In the genomic region with DNA sequence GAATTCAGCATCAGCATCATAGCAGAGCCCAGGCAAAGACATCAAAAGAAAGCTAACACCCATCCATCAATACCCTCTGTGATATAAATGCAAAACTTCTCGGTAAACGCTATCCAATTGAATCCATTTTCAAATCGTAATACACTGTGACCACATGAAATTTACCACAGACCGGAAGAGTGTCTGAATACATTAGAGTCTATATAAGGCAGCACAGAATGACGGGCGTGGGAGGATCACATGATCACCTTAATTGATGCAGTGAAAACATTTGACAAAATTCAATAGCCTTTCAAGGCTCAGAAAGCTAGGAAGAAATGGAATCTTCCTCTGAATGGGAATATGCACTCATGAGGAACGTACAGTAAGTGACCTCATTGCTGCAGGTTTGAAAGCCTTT, we compare ENCODE assay signal across 30 mouse cellular contexts. TPM values are rescaled to one million over a fixed set of nuclear protein-coding genes. Genes with fewer than 3 reads are reported as not detected.
DNase-seq lines count a peak whose midpoint lies in the region; ATAC-seq lines count a peak whose summit lies in the region.
"Had no signal": no experiment of that assay in that cellular context is flagged by ENCODE, and none has a peak within 500 bp of the region (broad histone marks: within the 10 kb centered on the region; RNA-seq: fewer than 3 reads in every experiment).

No protein-coding gene starts in this region.

- peak; percentile 36 for ATAC-seq in activated CD4-positive, CD25-positive, alpha-beta regulatory T cell, adult 4 months
- ATAC-seq: forebrain, embryonic 15.5 days; hindbrain, embryonic 16.5 days; intestine, embryonic 15.5 days had no signal

- peak; percentile 8 to 21 for DNase-seq in frontal cortex, adult 2 months (ENCODE audit: extremely low spot score in 1 of 2, low spot score in 1 of 2)
- no peak for DNase-seq in frontal cortex, postnatal 25 days (ENCODE audit: low spot score in 2 of 2)
- peak; percentile 40 for DNase-seq in CD4-positive helper T cell, adult 2 months (ENCODE audit: low read depth, low spot score)
- peak; percentile 39 for DNase-seq in induced T-regulatory cell, adult 2 months (ENCODE audit: low read depth)
- DNase-seq in retina, embryonic 14.5 days (ENCODE audit: low spot score), result no peak
- DNase-seq in ovary, adult 18-20 months (ENCODE audit: low spot score), result no peak
- no peak for DNase-seq in right cerebral cortex, postnatal 14 days
- DNase-seq: adrenal gland, postnatal 10 days; adrenal gland, postnatal 36 days; cerebellum, adult 11-12 months; cerebellum, adult 8-10 months; cerebellum, postnatal 10 days; cerebellum, postnatal 36 days; embryo, embryonic 11 days; gastrocnemius, adult 2 months; gastrocnemius, postnatal 14 days had no signal

RNA-seq across cellular contexts. Expression of gene Olfr521, which starts 20.1 kb away (rescaled TPM):
- polyA plus RNA-seq in frontal cortex, adult 2 months (2012; rRNA removed), result not detected in 2 replicates
- not detected for polyA plus RNA-seq in activated CD4-positive, CD25-positive, alpha-beta regulatory T cell, adult 4 months (2017; shearing (Covaris generic))
- polyA plus RNA-seq: cortical plate, adult 2 months; embryonic facial prominence, embryonic 10.5 days; embryonic facial prominence, embryonic 13.5 days; erythroblast, embryonic 14.5 days; forebrain, embryonic 12.5 days; forebrain, embryonic 15.5 days; heart, embryonic 11.5 days; heart, embryonic 14.5 days; heart, postnatal 0 days; hindbrain, embryonic 10.5 days; hindbrain, embryonic 13.5 days; hindbrain, embryonic 16.5 days; intestine, embryonic 15.5 days had no signal

RNA-seq across cellular contexts. Expression of gene Neu3, which starts 44.8 kb away (rescaled TPM):
- 2.1 and 2.2 TPM in 2 replicates for polyA plus RNA-seq in frontal cortex, adult 2 months (2012; rRNA removed)
- 10 to 100 TPM; 24.2 to 29.1 TPM for polyA plus RNA-seq in activated CD4-positive, CD25-positive, alpha-beta regulatory T cell, adult 4 months (2017; shearing (Covaris generic))

RNA-seq across cellular contexts. Expression of gene Olfr520, which starts 53.3 kb away (rescaled TPM):
- 0.06 TPM in 1 of 2 replicates, not detected in the other for polyA plus RNA-seq in frontal cortex, adult 2 months (2012; rRNA removed)
- polyA plus RNA-seq in activated CD4-positive, CD25-positive, alpha-beta regulatory T cell, adult 4 months (2017; shearing (Covaris generic)), result not detected
- polyA plus RNA-seq: cortical plate, adult 2 months; embryonic facial prominence, embryonic 10.5 days; embryonic facial prominence, embryonic 13.5 days; erythroblast, embryonic 14.5 days; forebrain, embryonic 12.5 days; forebrain, embryonic 15.5 days; heart, embryonic 11.5 days; heart, embryonic 14.5 days; heart, postnatal 0 days; hindbrain, embryonic 10.5 days; hindbrain, embryonic 13.5 days; hindbrain, embryonic 16.5 days; intestine, embryonic 15.5 days had no signal

Comparison
In these comparisons a context has a peak if more than half of its experiments do, and no peak if none do; other contexts are left out.
1. DNase-seq: peak in frontal cortex, adult 2 months (2 of 2), CD4-positive helper T cell, adult 2 months (single experiment) and induced T-regulatory cell, adult 2 months (single experiment); none in frontal cortex, postnatal 25 days (0 of 2), retina, embryonic 14.5 days (single experiment), ovary, adult 18-20 months (single experiment) and right cerebral cortex, postnatal 14 days (single experiment).